Mouse (Mus musculus) adrenal gland, postnatal 10 days (tissue): ENCODE results near the gene Gm10058. TPM values are rescaled to one million over a fixed set of nuclear protein-coding genes. Genes with fewer than 3 reads are reported as not detected.
"Not testable (repeated sequence)": the region's sequence is repeated elsewhere in the genome, so short reads cannot be mapped to it uniquely, and the experiment has no call there.

ENCODE experiments used
- DNase-seq: peaks from one replicate; pipeline ENCODE4 v3.0.0; 2021; ENCODE audit warnings: mixed read lengths
- long read RNA-seq, 2 experiments: library from polyadenylated mRNA; stranded (forward); transcript quantifications; one replicate each; pipeline ENCODE4 v2.0.0; 2021
- total RNA-seq, 2 experiments: library from RNA; stranded (reverse); gene quantifications; 2 replicates each; pipeline ENCODE4 v1.2.3; 2021

The Gm10058 gene
- not detected for total RNA-seq
- long read RNA-seq, experiment 1: 0 reads
- long read RNA-seq, experiment 2: 0 reads

GRCm38 (mm10) chrX:27946785-27947184 lies at the start of gene Gm10058:
Gene Gm10058 (minus strand): TSS chrX:27946885.
- DNase-seq: not testable (repeated sequence)
